Mouse (Mus musculus): Measurements from ENCODE around the gene Wfdc6a. TPM values are rescaled to one million over a fixed set of nuclear protein-coding genes. Genes with fewer than 3 reads are reported as not detected.
"Not testable (repeated sequence)": the region's sequence is repeated elsewhere in the genome, so short reads cannot be mapped to it uniquely, and the experiment has no call there.

Gene Wfdc6a
- 23.9 and 25.0 TPM in 2 replicates for polyA plus RNA-seq (2012; rRNA removed)

DNA sequence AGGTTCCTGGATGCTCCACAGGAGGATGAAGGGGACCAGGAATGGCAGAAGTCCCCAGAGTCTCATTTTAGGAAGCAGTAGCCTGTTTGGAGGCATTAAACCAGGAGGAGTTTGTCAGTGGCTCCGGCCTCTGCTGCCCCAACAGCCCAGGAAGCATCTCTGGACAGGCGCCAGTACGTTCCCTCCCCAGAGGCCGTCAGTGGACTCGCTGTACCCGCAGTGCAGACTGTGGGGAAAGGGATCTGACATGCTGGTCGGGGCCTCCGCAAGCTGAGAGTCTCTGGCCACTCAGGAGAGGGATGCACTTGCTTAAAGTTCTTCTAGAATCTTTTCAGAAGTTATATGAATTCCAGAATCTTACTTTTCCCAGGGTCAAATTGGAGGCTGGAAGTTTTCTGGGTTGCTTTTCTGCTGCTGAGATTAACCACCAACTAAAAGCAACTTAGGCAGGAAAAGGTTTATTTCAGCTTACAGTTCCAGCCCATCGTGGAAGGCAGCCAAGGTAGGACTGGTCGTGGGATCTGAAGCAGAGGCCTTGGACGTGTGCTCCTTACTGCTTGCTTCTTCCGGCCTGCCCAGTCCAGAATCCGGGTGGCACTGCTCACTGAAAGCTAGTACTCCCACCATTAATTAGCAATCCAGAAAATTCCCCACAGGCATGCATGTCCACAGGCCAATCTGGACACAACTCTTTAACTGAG, at the start of gene Wfdc6a:
Gene Wfdc6a, minus strand, starts transcription at position 423 of the 701 bp plus-strand sequence.
- H3K4me3 ChIP-seq (ENCODE audit: control insufficient read depth, low read depth, low read length); H3K36me3 ChIP-seq (ENCODE audit: control insufficient read depth, insufficient read depth, low read length); H3K27me3 ChIP-seq (ENCODE audit: control insufficient read depth, insufficient read depth, low read length): not testable (repeated sequence)
- peak within 1 kb of the TSS; percentile 51 for H3K27ac ChIP-seq (ENCODE audit: control insufficient read depth, insufficient read depth, low read depth, low read length)
- TF ChIP-seq POLR2A (IDR thresholded peaks at IDR 0.05; ENCODE audit: control insufficient read depth, low read depth, low read length), result 0 out of 2 replicates have a peak, but pooled peaks have one; percentile 29
- peaks cover 14% of the 10 kb centered on the region for H3K4me1 ChIP-seq (ENCODE audit: control insufficient read depth, insufficient read depth, low read length)

DNA sequence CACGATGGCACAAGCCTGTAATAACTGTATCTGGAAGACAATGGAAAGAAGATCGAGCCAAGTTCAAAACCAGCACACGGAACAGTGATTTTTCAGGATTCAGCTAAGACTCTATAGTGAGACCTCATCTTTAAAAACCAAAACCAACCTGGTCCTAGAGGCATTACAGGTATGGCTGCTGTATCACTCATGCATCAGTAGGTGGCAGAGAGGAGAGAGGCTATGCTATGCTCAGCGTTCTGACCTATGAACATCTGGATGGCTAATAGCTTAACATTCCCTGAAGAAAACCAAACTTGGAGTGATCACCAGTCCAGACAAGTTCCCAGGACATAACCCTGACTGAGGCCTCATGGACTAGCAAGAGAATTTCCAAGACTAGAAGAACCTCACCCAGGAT, 36.5 kb upstream of the Wfdc6a start:
- no peak overlapping the region for H3K27ac ChIP-seq (ENCODE audit: control insufficient read depth, insufficient read depth, low read depth, low read length)
- no peak for TF ChIP-seq CTCF (IDR thresholded peaks at IDR 0.05; ENCODE audit: control insufficient read depth, insufficient read depth, insufficient replicate concordance, low read depth, low read length)
- no peak for TF ChIP-seq POLR2A (IDR thresholded peaks at IDR 0.05; ENCODE audit: control insufficient read depth, low read depth, low read length)
- H3K36me3 ChIP-seq (ENCODE audit: control insufficient read depth, insufficient read depth, low read length), result no peaks in the 10 kb centered on the region
- H3K4me3 ChIP-seq (ENCODE audit: control insufficient read depth, low read depth, low read length), result no peak overlapping the region
- no peaks in the 10 kb centered on the region for H3K4me1 ChIP-seq (ENCODE audit: control insufficient read depth, insufficient read depth, low read length)
- H3K27me3 ChIP-seq (ENCODE audit: control insufficient read depth, insufficient read depth, low read length), result no peaks in the 10 kb centered on the region

GRCm38 (mm10) chr2:164619050-164619449, 33.8 kb upstream of the Wfdc6a start:
- no peak overlapping the region for H3K27ac ChIP-seq (ENCODE audit: control insufficient read depth, insufficient read depth, low read depth, low read length)
- TF ChIP-seq CTCF (IDR thresholded peaks at IDR 0.05; ENCODE audit: control insufficient read depth, insufficient read depth, insufficient replicate concordance, low read depth, low read length) (no peak), POLR2A (IDR thresholded peaks at IDR 0.05; ENCODE audit: control insufficient read depth, low read depth, low read length) (no peak)

DNA sequence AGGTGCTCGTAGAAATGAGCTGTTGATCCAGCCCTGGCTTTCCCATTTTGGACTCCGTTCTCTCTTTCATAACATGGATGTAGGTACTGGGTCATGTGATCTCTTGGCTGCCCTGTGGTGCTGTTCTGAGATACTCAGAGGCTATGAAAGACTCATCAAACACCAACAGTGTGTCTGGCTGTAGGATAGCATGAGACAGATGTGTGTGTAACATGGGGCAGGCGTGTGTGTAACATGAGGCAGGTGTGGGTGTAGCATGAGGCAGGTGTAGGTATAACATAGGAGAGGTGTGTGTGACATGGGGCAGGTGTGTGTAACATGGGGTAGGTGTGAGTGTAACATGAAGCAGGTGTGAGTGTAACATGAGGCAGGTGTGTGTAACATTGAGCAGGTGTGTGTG, 30.1 kb upstream of the Wfdc6a start:
- TF ChIP-seq CTCF (IDR thresholded peaks at IDR 0.05; ENCODE audit: control insufficient read depth, insufficient read depth, insufficient replicate concordance, low read depth, low read length) (no peak), POLR2A (IDR thresholded peaks at IDR 0.05; ENCODE audit: control insufficient read depth, low read depth, low read length) (no peak)

More at GRCm38 (mm10) chr2:164619050-164619449, 33.8 kb upstream of the Wfdc6a start:
- H3K36me3 ChIP-seq (ENCODE audit: control insufficient read depth, insufficient read depth, low read length), result no peaks in the 10 kb centered on the region
- H3K27me3 ChIP-seq (ENCODE audit: control insufficient read depth, insufficient read depth, low read length), result no peaks in the 10 kb centered on the region
- no peaks in the 10 kb centered on the region for H3K4me1 ChIP-seq (ENCODE audit: control insufficient read depth, insufficient read depth, low read length)
- no peak overlapping the region for H3K4me3 ChIP-seq (ENCODE audit: control insufficient read depth, low read depth, low read length)

GRCm38 (mm10) chr2:164613471-164613870, 28.2 kb upstream of the Wfdc6a start, which contains the start of the genes Wfdc6b and Wfdc8:
Wfdc6b (plus strand) TSS chr2:164613522.
Wfdc8 (minus strand) TSS chr2:164613626.
- not testable (repeated sequence) for H3K27me3 ChIP-seq (ENCODE audit: control insufficient read depth, insufficient read depth, low read length); H3K4me3 ChIP-seq (ENCODE audit: control insufficient read depth, low read depth, low read length); H3K36me3 ChIP-seq (ENCODE audit: control insufficient read depth, insufficient read depth, low read length); H3K4me1 ChIP-seq (ENCODE audit: control insufficient read depth, insufficient read depth, low read length); H3K27ac ChIP-seq (ENCODE audit: control insufficient read depth, insufficient read depth, low read depth, low read length)

More for the DNA sequence above, 30.1 kb upstream of the Wfdc6a start:
- Histone ChIP-seq H3K27ac (ENCODE audit: control insufficient read depth, insufficient read depth, low read depth, low read length) (no peak overlapping the region), H3K4me1 (ENCODE audit: control insufficient read depth, insufficient read depth, low read length) (no peaks in the 10 kb centered on the region), H3K4me3 (ENCODE audit: control insufficient read depth, low read depth, low read length) (no peak overlapping the region), H3K36me3 (ENCODE audit: control insufficient read depth, insufficient read depth, low read length) (no peaks in the 10 kb centered on the region), H3K27me3 (ENCODE audit: control insufficient read depth, insufficient read depth, low read length) (no peaks in the 10 kb centered on the region)

DNA sequence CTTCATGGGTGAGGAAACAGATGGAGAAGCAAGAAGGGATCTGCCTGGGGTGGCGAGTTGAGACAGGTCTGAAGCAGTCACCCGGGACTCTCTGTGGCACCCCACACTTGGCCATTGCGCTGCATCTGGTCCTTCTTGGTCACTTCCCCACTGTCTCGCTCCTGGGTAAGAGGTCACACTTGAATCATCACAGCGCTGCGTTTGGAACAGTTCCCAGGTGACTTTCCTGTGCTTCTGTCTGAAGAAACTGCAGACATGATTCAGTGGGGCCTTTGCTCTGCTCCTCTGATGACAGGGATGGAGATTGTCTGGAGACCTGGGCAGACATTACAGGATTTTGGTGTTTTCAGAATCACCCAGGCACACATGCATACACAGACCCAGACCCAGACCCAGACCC, 23.5 kb upstream of the Wfdc6a start:
- H3K27me3 ChIP-seq (ENCODE audit: control insufficient read depth, insufficient read depth, low read length), result no peaks in the 10 kb centered on the region
- no peaks in the 10 kb centered on the region for H3K36me3 ChIP-seq (ENCODE audit: control insufficient read depth, insufficient read depth, low read length)
- H3K4me1 ChIP-seq (ENCODE audit: control insufficient read depth, insufficient read depth, low read length), result no peaks in the 10 kb centered on the region
- TF ChIP-seq POLR2A (IDR thresholded peaks at IDR 0.05; ENCODE audit: control insufficient read depth, low read depth, low read length), result no peak
- no peak for TF ChIP-seq CTCF (IDR thresholded peaks at IDR 0.05; ENCODE audit: control insufficient read depth, insufficient read depth, insufficient replicate concordance, low read depth, low read length)
- H3K4me3 ChIP-seq (ENCODE audit: control insufficient read depth, low read depth, low read length), result no peak overlapping the region
- no peak overlapping the region for H3K27ac ChIP-seq (ENCODE audit: control insufficient read depth, insufficient read depth, low read depth, low read length)

DNA sequence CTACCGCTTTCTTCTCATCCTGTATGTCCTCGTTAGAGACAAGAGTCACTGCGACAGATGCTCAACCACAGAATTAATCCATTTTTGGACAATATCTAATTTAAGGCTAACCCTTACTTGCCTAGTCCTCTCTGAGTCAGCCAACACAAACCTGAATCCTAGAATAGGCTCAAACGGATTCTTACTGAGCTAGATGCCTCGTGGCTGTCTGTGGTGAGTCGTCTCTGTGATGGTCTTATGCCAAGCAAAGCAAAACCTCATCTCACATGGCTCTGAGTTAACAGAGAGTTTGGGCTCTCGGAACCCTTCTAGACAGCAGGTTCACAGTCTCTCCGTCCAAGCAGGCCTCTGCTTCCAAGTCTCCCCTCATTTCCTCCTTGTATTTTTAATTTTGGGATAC, 19.2 kb upstream of the Wfdc6a start:
- no peak overlapping the region for H3K4me3 ChIP-seq (ENCODE audit: control insufficient read depth, low read depth, low read length)

More for the DNA sequence above, 19.2 kb upstream of the Wfdc6a start:
- no peaks in the 10 kb centered on the region for H3K27me3 ChIP-seq (ENCODE audit: control insufficient read depth, insufficient read depth, low read length)
- H3K27ac ChIP-seq (ENCODE audit: control insufficient read depth, insufficient read depth, low read depth, low read length), result no peak overlapping the region
- TF ChIP-seq POLR2A (IDR thresholded peaks at IDR 0.05; ENCODE audit: control insufficient read depth, low read depth, low read length) (no peak), CTCF (IDR thresholded peaks at IDR 0.05; ENCODE audit: control insufficient read depth, insufficient read depth, insufficient replicate concordance, low read depth, low read length) (no peak)
- no peaks in the 10 kb centered on the region for H3K36me3 ChIP-seq (ENCODE audit: control insufficient read depth, insufficient read depth, low read length)
- H3K4me1 ChIP-seq (ENCODE audit: control insufficient read depth, insufficient read depth, low read length), result no peaks in the 10 kb centered on the region

Data from testis, adult 2 months (tissue).